Mouse (Mus musculus): Measurements from ENCODE around the gene Ankrd11.

DNA sequence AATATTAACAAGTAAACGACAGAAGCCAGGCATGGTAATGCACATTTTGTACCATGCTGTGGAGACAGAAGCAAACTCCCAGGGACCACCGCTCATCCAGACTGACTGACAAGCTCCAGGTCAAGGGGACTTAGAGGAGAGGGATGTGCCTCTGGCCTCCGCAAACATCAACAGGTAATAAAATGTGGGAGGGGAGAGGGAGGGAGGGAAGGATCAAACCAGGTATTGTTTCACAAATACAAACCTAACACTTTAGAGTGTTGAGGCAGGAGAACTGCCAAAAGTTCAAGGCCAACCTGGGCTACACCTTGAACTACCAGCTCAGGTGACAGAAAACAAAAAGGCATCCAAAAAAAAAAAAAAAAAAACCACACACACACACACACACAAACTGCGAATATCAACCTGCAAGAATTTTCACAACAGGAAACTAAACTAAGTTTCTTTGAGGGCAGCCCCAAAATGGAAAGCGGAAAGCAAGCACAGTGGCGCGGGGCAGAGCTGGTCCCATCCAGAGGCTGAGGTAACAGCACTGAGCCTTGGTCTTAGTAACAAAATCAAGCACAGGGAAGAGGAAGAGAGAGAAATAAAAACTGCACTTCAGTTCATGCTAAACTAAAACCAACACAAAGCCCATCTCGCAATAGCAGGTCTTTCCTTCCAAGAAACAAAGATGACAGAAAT lies 55.4 kb downstream of the Ankrd11 start:
- TF ChIP-seq CTCF (IDR thresholded peaks at IDR 0.05) (no peak), EP300 (IDR thresholded peaks at IDR 0.05) (no peak)
